Mouse (Mus musculus): Measurements from ENCODE around the gene Aip.
A peak's percentile ranks its signal among the peaks of the same experiment; 100 is the strongest.
"Not testable (repeated sequence)": the region's sequence is repeated elsewhere in the genome, so short reads cannot be mapped to it uniquely, and the experiment has no call there.

Gene Aip

GRCm38 (mm10) chr19:4134354-4134753 lies 8.7 kb upstream of the Aip start:
- no peak for DNase-seq

- DNase-seq: no peak
Observed at GRCm38 (mm10) chr19:4131768-4132167, 6.1 kb upstream of the Aip start.

GRCm38 (mm10) chr19:4131075-4131474 lies 5.4 kb upstream of the Aip start:
- DNase-seq: no peak

- no peak for DNase-seq
Observed at GRCm38 (mm10) chr19:4130106-4130505, 4.4 kb upstream of the Aip start.

GRCm38 (mm10) chr19:4129462-4129861 lies 3.8 kb upstream of the Aip start:
- no peak for DNase-seq

GRCm38 (mm10) chr19:4126759-4127495 lies 1.3 kb upstream of the Aip start:
- no peak for DNase-seq

GRCm38 (mm10) chr19:4125268-4125667 lies 390 bp downstream of the Aip start:
- DNase-seq: peak; percentile 45

GRCm38 (mm10) chr19:4124432-4124831 lies 1.2 kb downstream of the Aip start:
- no peak for DNase-seq

- no peak for DNase-seq
Observed at GRCm38 (mm10) chr19:4122411-4123370, 3.0 kb downstream of the Aip start.

- not testable (repeated sequence) for DNase-seq
Observed at GRCm38 (mm10) chr19:4121896-4122295, 3.8 kb downstream of the Aip start.

- DNase-seq: peak; percentile 100
Observed at GRCm38 (mm10) chr19:4121097-4121805, 4.4 kb downstream of the Aip start.

- no peak for DNase-seq
Observed at GRCm38 (mm10) chr19:4120496-4120895, 5.2 kb downstream of the Aip start.

GRCm38 (mm10) chr19:4119716-4120487 lies 5.8 kb downstream of the Aip start:
- no peak for DNase-seq

GRCm38 (mm10) chr19:4118350-4118749 lies 7.3 kb downstream of the Aip start:
- DNase-seq: no peak

- DNase-seq: no peak
Observed at GRCm38 (mm10) chr19:4117006-4117405, 8.7 kb downstream of the Aip start.

GRCm38 (mm10) chr19:4115816-4116215 lies 9.8 kb downstream of the Aip start:
- DNase-seq: no peak

- no peak for DNase-seq
Observed at GRCm38 (mm10) chr19:4115144-4115543, 10.5 kb downstream of the Aip start.

- DNase-seq: no peak
Observed at GRCm38 (mm10) chr19:4114551-4114950, 11.1 kb downstream of the Aip start.

- no peak for DNase-seq
Observed at GRCm38 (mm10) chr19:4113806-4114230, 11.8 kb downstream of the Aip start.

- DNase-seq: peak; percentile 87
Observed at GRCm38 (mm10) chr19:4113186-4113805, 12.4 kb downstream of the Aip start.

GRCm38 (mm10) chr19:4112063-4112960 lies 13.3 kb downstream of the Aip start:
- DNase-seq: no peak

Data from lung, postnatal 10 days (tissue).